Mouse (Mus musculus): Measurements from ENCODE around the gene Vmn2r60. TPM values are rescaled to one million over a fixed set of nuclear protein-coding genes. Genes with fewer than 3 reads are reported as not detected.
"Not testable (repeated sequence)": the region's sequence is repeated elsewhere in the genome, so short reads cannot be mapped to it uniquely, and the experiment has no call there.

The Vmn2r60 gene
- total RNA-seq (2021) = under 1 TPM in 1 of 2 experiments, not detected in 1; 0.06 TPM
- long read RNA-seq, experiment 1 = 0 reads
- long read RNA-seq, experiment 2 = 0 reads

- DNase-seq = no peak
Observed at GRCm38 (mm10) chr7:42107470-42107869, at the start of gene Vmn2r60. TSS of gene Vmn2r60 (plus strand) at chr7:42107770.

GRCm38 (mm10) chr7:42058923-42059322, 48.6 kb upstream of the Vmn2r60 start, which contains the start of gene Vmn2r59:
TSS of gene Vmn2r59 (minus strand) at chr7:42059023.
- no peak for DNase-seq

DNA sequence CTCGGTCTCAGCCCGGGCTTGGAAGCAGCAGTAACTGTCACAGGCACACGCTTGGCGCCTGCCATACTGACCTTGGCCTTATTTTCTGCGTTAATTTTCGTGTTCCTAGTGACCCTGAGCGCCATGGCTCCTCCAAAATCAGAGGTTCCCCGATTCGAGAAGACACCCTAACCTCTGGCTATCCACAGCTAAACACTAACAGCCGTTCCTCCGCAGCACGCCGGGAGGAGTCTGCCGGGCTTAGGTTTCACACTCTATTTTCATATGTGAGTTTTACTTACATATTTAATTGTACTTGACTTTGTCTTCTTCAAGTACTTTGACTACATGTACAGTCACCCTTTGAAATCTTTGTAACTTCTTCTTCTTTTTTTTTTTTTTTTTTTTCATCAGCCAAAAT, 509 bp upstream of the Vmn2r60 start:
- not testable (repeated sequence) for DNase-seq

Other genes starting within 250 kb of the Vmn2r60 start
- gene Vmn2r58, start 235.1 kb upstream of the Vmn2r60 start, total RNA-seq (2021) = not detected
- not detected for gene Vmn2r59, start 48.7 kb upstream of the Vmn2r60 start, total RNA-seq (2021)
- gene Vmn2r61, start 152.3 kb downstream of the Vmn2r60 start, total RNA-seq (2021) = not detected

Data from adrenal gland, postnatal 10 days (tissue).